Mouse (Mus musculus): Measurements from ENCODE around the gene Tut7.
A peak's percentile ranks its signal among the peaks of the same experiment; 100 is the strongest.
"Not testable (repeated sequence)": the region's sequence is repeated elsewhere in the genome, so short reads cannot be mapped to it uniquely, and the experiment has no call there.

Gene Tut7

GRCm38 (mm10) chr13:59822507-59823462, at the start of gene Tut7:
TSS of gene Tut7 (minus strand) at chr13:59823147.
- peak; percentile 97 for DNase-seq (ENCODE audit: low read depth)

DNA sequence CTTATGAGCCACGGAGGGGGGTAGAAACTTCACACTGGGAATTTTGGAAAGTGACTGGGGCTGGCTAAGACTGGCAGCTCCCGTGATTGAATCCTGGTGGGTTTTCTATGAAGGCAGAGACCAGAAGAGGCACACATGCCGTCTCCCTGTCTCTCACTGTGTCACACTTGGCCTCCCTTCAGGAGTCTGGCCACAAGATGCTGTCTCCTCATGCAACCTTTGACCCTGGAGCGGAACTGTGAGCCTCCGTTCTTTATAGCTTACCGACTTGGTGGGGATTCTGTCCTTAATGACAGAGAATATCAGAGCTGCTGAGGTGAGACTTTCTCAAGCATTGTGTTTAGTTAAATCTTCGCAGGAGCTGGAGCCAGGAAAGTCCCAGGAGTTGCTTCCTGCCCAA, 49.5 kb upstream of the Tut7 start:
- no peak for DNase-seq (ENCODE audit: low read depth)

- DNase-seq (ENCODE audit: low read depth): no peak
Measured at GRCm38 (mm10) chr13:59870004-59870403, 47.1 kb upstream of the Tut7 start.

DNA sequence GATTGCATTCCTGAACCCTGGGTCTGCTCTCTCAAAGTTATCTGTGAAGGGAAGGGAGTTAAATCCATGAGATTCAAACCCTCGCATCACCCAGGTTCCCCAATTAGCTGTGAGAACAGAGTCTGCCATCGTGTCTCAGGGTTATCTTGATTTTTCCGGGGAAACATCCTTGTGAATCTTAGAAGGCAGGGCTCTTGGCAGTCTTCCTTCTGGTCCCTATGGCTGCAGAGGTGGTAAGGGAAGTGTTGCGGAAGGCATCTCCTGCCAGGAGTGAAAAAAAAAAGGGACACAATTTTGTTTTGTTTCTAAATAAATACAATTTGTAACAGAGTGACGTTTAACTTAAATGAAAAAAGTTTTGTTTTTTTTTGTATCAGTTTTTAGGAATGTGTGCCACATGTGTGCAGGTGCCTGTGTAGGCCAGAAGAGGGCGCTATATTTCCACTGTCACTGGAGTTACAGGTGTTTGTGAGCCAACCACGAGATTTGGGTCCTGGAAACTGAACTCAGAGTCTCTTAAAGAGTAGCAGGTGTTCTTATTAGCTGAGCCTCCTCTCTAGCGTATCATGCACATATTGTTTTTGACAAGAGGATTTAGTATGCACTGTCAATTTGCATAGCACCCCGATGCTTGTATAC, 45.2 kb upstream of the Tut7 start:
- DNase-seq (ENCODE audit: low read depth): no peak

DNA sequence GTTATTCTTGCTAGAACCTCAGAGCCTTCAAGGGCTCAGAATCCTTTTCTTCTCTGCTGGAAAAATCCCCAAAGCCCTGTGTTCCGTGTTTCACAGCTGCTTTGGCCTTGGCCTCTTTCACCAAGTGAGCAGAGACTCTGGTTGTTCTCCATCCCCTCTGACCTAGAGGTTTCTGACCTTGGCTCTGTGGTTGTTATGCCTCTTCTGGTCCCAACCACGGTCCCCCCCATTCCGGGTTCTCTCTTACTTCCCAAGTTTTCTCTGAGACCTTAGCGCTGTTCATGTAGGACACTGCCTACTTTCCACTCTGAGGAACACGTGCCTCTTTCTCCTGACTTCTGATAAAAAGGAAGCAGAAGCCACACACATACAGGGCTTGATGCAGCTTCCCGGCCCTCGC, 44.2 kb upstream of the Tut7 start:
- no peak for DNase-seq (ENCODE audit: low read depth)

- DNase-seq (ENCODE audit: low read depth): no peak
Measured at GRCm38 (mm10) chr13:59859515-59859914, 36.6 kb upstream of the Tut7 start.

- peak; percentile 47 for DNase-seq (ENCODE audit: low read depth)
Measured at GRCm38 (mm10) chr13:59856286-59857070, 33.5 kb upstream of the Tut7 start.

DNA sequence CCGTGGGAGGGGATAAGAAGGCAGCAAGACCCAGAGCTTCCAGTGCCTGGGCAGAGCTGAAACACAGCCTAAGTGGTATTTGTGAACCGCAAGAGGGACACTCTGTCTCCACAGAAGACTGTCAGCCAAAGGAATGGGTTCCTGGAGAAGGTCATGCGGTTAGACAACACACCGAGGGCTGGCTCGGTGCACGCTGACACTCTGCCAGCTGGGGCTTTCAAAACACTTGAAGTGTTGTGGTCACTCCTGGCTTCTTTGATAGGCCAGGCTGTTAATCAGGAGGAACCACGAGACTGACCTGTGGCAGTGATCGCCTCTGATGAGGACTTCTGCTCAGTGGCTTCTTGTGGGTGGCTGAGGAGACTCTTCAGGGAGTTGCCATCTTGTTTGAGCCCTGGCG, 30.5 kb upstream of the Tut7 start:
- DNase-seq (ENCODE audit: low read depth): no peak

DNA sequence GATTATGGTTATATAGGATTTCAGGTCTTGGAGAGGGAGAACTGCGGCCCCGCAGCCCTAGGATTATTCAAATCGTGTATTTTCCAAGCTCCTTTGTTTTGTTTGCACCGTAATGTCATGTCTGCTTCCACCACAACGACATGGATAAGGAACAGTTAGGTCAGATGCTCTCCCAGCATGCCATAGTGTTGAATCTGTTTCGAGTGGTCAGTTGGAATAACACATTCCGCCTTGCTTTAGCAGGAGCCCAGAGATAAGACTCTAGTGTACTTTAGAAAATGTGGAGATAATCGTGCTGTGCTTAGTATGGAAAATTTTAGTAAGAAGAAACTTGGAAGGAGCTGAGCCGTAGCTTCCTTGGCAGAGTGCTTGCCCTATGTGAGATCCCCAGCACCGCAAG, 27.4 kb upstream of the Tut7 start:
- no peak for DNase-seq (ENCODE audit: low read depth)

DNA sequence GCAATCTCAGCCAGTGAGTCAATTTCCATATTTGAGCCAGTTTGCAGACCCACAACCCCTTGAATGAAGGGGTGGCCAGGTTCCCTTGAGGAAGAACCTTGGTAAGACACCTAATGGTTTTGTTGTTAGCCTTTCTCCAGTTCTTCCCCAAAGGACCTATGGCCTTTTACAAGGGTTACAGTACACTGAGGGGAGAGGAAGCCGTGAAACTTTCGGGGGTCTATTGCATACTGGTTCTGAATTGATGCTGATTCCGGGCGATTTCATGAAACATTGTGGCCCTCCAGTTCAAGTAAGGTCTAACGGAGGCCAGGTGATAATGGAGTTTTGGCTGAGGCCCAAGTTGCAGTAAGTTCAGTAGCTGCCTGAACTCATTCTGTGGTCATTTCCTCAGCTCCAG, 21.7 kb upstream of the Tut7 start:
- DNase-seq (ENCODE audit: low read depth): no peak

- no peak for DNase-seq (ENCODE audit: low read depth)
Measured at GRCm38 (mm10) chr13:59843976-59844375, 21.0 kb upstream of the Tut7 start.

DNA sequence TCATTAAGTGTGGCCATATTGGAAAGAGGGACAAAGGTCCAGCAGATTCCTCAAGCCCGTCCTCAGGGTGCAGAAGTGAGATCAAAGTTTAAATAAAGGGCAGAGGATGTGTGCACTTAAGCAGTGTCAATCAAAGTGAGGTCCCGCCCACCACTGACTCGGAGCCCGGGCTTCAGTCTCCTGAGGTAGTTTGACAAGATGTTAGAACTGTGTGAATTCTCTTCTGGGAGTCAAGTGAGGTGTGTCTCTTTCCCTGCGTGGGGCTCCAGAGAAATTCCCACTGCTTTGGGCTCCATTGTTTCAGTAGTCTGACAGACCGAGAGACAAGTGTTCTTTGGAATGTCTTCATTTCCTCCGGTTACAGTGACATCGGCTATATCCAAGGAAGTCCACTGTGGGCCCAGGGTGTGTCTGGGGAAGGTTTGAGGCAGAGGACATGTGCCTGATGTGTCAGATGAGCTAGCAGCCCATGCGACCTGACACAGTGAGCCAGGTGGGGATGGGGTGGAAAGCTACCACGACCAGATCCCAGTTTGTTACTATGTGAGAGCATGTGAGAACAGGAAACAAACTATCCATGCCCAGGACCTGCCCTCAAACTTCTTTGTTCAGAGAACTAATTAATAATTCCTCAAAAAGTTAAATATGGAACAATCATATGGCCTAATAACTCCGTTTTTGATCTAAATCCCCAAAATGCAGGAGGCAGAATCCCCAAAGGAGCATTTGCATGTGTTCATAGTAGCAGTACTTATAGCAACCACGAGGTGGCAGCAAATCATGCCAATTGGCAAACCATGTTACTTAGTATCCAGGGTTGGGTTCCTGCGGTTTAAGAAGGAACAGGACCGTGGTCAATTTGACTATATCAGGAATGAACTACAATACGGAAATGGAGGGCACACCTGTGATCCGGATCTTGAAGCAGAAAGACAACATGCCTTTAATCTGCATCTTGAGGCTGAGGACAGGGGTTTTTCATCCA, 19.6 kb upstream of the Tut7 start:
- DNase-seq (ENCODE audit: low read depth): peak; percentile 89

DNA sequence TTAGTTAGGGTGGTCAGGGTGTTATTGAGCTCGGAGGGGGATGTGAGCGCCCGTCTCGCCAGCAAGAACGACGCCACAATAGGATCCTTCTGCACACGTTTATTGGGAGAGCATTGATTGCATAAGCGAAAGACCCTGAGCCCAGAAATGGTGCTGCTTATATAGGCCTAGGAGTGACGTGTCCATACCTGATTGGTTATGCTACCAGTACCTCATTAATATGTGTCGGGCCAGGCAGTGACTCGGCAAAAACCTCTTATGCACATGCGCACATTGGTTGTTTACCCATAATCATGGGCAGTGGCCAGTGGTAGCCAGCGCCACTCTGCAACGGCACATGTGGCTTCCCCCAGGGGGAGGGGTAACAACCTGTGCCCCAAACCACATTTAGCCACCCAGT, 18.8 kb upstream of the Tut7 start:
- not testable (repeated sequence) for DNase-seq (ENCODE audit: low read depth)

DNA sequence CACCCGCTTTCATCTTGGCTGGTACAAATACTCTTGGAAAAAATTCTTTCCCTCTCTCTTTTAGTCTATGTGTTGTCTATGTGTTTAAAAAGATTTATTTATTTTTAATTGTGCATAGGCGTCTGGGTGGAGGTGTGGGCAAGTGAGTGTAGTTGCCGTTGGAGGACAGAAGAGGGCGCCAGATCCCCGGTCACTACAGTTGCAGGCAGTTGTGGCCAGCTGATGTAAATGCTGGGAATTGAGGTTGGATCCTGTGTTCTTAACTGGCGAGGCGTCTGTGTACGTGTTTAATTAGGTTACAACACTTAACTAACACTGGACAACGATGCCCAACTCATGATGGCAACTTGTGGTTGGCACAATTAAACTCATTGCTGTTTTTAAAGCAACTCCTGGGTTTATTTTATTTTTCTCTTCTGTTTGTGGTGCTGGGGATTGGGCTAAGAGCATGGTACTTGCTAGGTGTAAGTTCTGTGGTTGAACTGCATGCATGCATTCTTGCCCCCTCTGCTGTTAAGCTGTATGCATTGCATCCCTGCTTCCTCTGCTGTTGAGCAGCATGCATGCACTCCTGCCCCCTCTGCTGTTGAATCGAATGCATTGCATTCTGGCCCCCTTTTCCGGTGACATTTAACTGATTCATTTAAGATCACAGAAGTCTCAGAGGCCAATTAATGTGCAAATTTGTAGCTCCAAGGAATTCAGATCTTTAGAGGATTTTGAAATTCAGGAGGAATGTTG, 17.7 kb upstream of the Tut7 start:
- DNase-seq (ENCODE audit: low read depth): peak; percentile 96

DNA sequence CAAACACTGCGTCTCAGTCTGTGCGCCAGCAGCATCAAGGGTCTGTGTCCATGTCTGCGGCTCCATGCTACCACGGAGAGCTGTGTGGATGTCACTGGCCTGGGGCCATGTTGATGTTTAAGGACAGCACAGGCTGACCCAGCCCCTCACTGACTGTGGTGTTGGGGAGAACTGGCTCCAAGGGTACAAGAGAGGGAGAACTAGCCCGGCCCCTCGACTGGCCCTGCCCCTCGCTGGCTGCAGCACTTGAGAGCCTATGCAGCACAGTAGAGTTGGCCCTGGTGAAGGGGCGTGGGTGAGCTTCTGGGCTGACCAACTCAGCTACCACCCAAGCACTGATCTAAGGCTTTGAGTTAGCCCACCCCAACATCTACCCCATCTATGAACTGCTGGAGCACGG, 16.4 kb upstream of the Tut7 start:
- no peak for DNase-seq (ENCODE audit: low read depth)

GRCm38 (mm10) chr13:59838464-59838863, 15.5 kb upstream of the Tut7 start:
- no peak for DNase-seq (ENCODE audit: low read depth)

GRCm38 (mm10) chr13:59836811-59837210, 13.9 kb upstream of the Tut7 start:
- no peak for DNase-seq (ENCODE audit: low read depth)

DNA sequence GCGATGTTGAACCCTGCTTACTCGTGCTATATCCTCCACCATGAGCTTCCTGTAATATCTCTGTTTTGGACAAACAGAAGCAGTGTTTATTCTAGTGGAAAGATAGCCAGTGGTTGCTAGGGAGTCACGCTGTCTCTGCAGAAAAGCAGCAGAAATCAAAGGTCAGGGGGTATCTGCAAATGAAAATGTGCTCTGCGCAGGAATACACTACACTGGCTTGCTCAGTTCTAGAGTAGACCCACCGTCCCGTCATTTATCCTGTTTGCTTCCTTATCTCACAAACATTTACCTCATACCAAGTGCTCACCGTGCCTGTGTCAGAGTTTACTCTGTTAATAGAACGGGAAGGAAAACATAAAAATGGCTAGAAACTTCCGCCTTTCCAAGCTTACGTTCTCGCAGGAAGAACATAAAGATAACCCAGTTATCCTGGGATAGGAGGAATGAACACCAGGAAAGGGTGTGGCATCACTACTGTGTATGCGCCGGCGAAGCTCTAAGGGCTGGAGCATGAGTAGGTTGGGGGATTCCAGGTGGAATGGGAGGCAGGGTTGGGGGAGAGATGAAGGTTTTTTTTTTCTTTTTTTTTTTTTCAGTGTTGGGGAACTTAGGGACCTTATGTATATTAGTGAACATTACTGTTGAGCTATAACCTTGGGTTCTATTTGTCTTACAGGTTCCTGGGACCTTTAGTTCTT, 13.3 kb upstream of the Tut7 start:
- no peak for DNase-seq (ENCODE audit: low read depth)

- DNase-seq (ENCODE audit: low read depth): no peak
Measured at GRCm38 (mm10) chr13:59834786-59835452, 12.0 kb upstream of the Tut7 start.
